Comparison of ENCODE assay signal across 8 mouse cellular contexts in genomic region chr11:120314721-120315415, GRCm38 (mm10). TPM values are rescaled to one million over a fixed set of nuclear protein-coding genes. Genes with fewer than 3 reads are reported as not detected.
A peak's percentile ranks its signal among the peaks of the same experiment; 100 is the strongest.
DNase-seq lines count a peak whose midpoint lies in the region; ATAC-seq and TF ChIP-seq lines count a peak whose summit lies in the region.

No protein-coding gene starts in this region.

- peak overlapping the region; percentile 87 for H3K4me2 ChIP-seq in forebrain, postnatal 0 days (ENCODE audit: low read depth)
- peak overlapping the region; percentile 86 for H3K4me2 ChIP-seq in liver, embryonic 16.5 days (ENCODE audit: low read depth, low read length)

- peak; percentile 8 to 9 for DNase-seq in gastrocnemius, postnatal 4 days (ENCODE audit: low spot score in 2 of 2)
- DNase-seq in gastrocnemius, postnatal 14 days: no peak
- DNase-seq in G1E (ENCODE audit: low spot score) (no peak), adipocyte (ENCODE audit: low spot score) (no peak)
- no peak for DNase-seq in forebrain, postnatal 0 days
- DNase-seq in urinary bladder, adult 2 months (ENCODE audit: low spot score): no peak
- DNase-seq in retina, postnatal 1 day: no peak

- peaks cover 48% of the 10 kb centered on the region for H3K4me1 ChIP-seq in G1E (ENCODE audit: insufficient read depth, low read depth, low read length)
- H3K4me1 ChIP-seq in forebrain, postnatal 0 days (ENCODE audit: insufficient read depth): peaks cover 18% of the 10 kb centered on the region; the same call in 1 of the 2 replicates
- peaks cover 33% of the 10 kb centered on the region for H3K4me1 ChIP-seq in liver, embryonic 16.5 days (ENCODE audit: control insufficient read depth, low read depth, low read length)

- 31% methylated on average over 16 of the region's 16 CpGs for WGBS in forebrain, postnatal 0 days
- WGBS in liver, embryonic 16.5 days (ENCODE audit: insufficient replicate concordance): 73% methylated on average over 16 of the region's 16 CpGs

- H3K36me3 ChIP-seq in G1E (replicated peaks): no peaks in the 10 kb centered on the region
- no peaks in the 10 kb centered on the region for H3K36me3 ChIP-seq in forebrain, postnatal 0 days (ENCODE audit: insufficient read depth)
- H3K36me3 ChIP-seq in liver, embryonic 16.5 days (ENCODE audit: control insufficient read depth, insufficient read depth): no peaks in the 10 kb centered on the region

- no peaks in the 10 kb centered on the region for H3K9me3 ChIP-seq in G1E (replicated peaks)
- H3K9me3 ChIP-seq in forebrain, postnatal 0 days (ENCODE audit: low read length): no peaks in the 10 kb centered on the region
- H3K9me3 ChIP-seq in liver, embryonic 16.5 days (replicated peaks; ENCODE audit: control insufficient read depth, low read length): no peaks in the 10 kb centered on the region

- H3K27ac ChIP-seq in forebrain, postnatal 0 days (ENCODE audit: low read depth, low read length): peak overlapping the region; percentile 93
- H3K27ac ChIP-seq in liver, embryonic 16.5 days (ENCODE audit: low read length): no peak overlapping the region

- peaks cover 16% of the 10 kb centered on the region for H3K27me3 ChIP-seq in G1E (ENCODE audit: insufficient read depth, low read length)
- H3K27me3 ChIP-seq in forebrain, postnatal 0 days (ENCODE audit: insufficient read depth, low read length): no peaks in the 10 kb centered on the region
- no peaks in the 10 kb centered on the region for H3K27me3 ChIP-seq in liver, embryonic 16.5 days (ENCODE audit: control insufficient read depth, insufficient read depth, low read depth, low read length)

- intact Hi-C loops in gastrocnemius, postnatal 14 days (cut with DNase I; ENCODE audit: low total_unique reads): no loop called here

- peak overlapping the region; percentile 70; the same call in 1 of the 2 replicates for H3K4me3 ChIP-seq in G1E (ENCODE audit: low read depth, low read length)
- no peak overlapping the region for H3K4me3 ChIP-seq in forebrain, postnatal 0 days (ENCODE audit: low read depth, low read length)
- H3K4me3 ChIP-seq in liver, embryonic 16.5 days (ENCODE audit: low read depth, low read length): peak overlapping the region; percentile 63; the same call in 1 of the 2 replicates

- ATAC-seq in G1E (ENCODE audit: extremely low read depth, insufficient number of reproducible peaks, low FRiP score, poor library complexity, severe bottlenecking): no peak
- no peak for ATAC-seq in forebrain, postnatal 0 days
- ATAC-seq in liver, embryonic 16.5 days (ENCODE audit: low read depth): no peak

- H3K9ac ChIP-seq in forebrain, postnatal 0 days: peak overlapping the region; percentile 75
- H3K9ac ChIP-seq in liver, embryonic 16.5 days (ENCODE audit: low read depth, low read length): peak overlapping the region; percentile 66

- TF ChIP-seq CTCF in G1E (IDR thresholded peaks at IDR 0.05; ENCODE audit: low read depth, low read length): no peak
- TF ChIP-seq CTCF in forebrain, postnatal 0 days (IDR thresholded peaks at IDR 0.05; ENCODE audit: low read depth): no peak

RNA-seq across cellular contexts. Expression of gene Actg1, which starts 33.5 kb away (rescaled TPM):
- total RNA-seq in gastrocnemius, postnatal 4 days (2021): 100 to 1,000 TPM; 861 to 883 TPM
- total RNA-seq in gastrocnemius, postnatal 14 days (2021): 100 to 1,000 TPM; 308 to 391 TPM
- total RNA-seq in G1E (2014; fragmentation: Nextera tagmentation): 128 and 155 TPM in 2 replicates
- 179 and 181 TPM in 2 replicates for total RNA-seq in G1E (2017)
- 53.9 and 112 TPM in 2 replicates for polyA plus RNA-seq in G1E (2012)
- 2,455 and 2,516 TPM in 2 replicates for total RNA-seq in forebrain, postnatal 0 days (2014; rRNA removed)
- polyA plus RNA-seq in forebrain, postnatal 0 days (2015; fragmentation: Nextera tagmentation; extraction: Ambion mirVana): 4,096 and 4,381 TPM in 2 replicates
- 531 and 545 TPM in 2 replicates for polyA plus RNA-seq in liver, embryonic 16.5 days (2015; fragmentation: Nextera tagmentation; extraction: Ambion mirVana)
- 1,024 and 1,454 TPM in 2 replicates for polyA plus RNA-seq in urinary bladder, adult 2 months (2012; rRNA removed)

RNA-seq across cellular contexts. Expression of gene Fscn2, which starts 46.5 kb away (rescaled TPM):
- total RNA-seq in gastrocnemius, postnatal 4 days (2021): under 1 TPM; 0.52 to 0.98 TPM
- total RNA-seq in gastrocnemius, postnatal 14 days (2021): under 1 TPM; 0.16 to 0.39 TPM
- total RNA-seq in G1E (2014; fragmentation: Nextera tagmentation) (not detected in 2 replicates), G1E (2017) (0.11 TPM in 1 of 2 replicates, not detected in the other)
- 0.03 TPM in 1 of 2 replicates, not detected in the other for polyA plus RNA-seq in G1E (2012)
- total RNA-seq in forebrain, postnatal 0 days (2014; rRNA removed): 0.29 TPM in 1 of 2 replicates, not detected in the other
- polyA plus RNA-seq in forebrain, postnatal 0 days (2015; fragmentation: Nextera tagmentation; extraction: Ambion mirVana): 1.9 and 2.0 TPM in 2 replicates
- not detected in 2 replicates for polyA plus RNA-seq in liver, embryonic 16.5 days (2015; fragmentation: Nextera tagmentation; extraction: Ambion mirVana)
- 0.25 TPM in 1 of 2 replicates, not detected in the other for polyA plus RNA-seq in urinary bladder, adult 2 months (2012; rRNA removed)

Comparison
In these comparisons a context has a peak if more than half of its experiments do, and no peak if none do; other contexts are left out.
1. DNase-seq: peak in gastrocnemius, postnatal 4 days (2 of 2); none in gastrocnemius, postnatal 14 days (single experiment), G1E (single experiment), forebrain, postnatal 0 days (single experiment), adipocyte (single experiment), urinary bladder, adult 2 months (single experiment) and retina, postnatal 1 day (single experiment).